Mouse (Mus musculus) layer of hippocampus, adult 9-11 months (tissue): ENCODE measurements around the gene Zfp846.
A peak's percentile ranks its signal among the peaks of the same experiment; 100 is the strongest.

Experiments
- DNase-seq: peaks from one replicate; pipeline ENCODE4 v3.0.0; 2022

Gene Zfp846

DNA sequence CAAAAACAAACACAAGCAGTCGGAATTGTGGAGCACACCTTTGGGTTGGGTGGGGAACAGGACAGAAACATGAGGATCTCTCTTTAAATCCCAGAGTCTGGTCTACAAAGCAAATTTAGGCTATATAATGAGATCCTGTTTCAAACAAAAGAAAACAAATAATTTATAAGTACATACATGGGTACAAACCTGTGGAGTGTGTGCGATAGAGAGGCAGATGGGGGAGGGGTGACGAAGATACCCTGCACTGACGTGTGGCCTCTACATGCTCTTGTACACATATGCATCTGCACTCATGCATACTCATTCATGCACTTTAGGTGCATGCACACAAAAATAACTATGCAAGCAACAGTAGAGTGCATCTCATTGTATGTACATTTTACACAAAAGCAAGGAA, 58.4 kb downstream of the Zfp846 start:
- no peak for DNase-seq

DNA sequence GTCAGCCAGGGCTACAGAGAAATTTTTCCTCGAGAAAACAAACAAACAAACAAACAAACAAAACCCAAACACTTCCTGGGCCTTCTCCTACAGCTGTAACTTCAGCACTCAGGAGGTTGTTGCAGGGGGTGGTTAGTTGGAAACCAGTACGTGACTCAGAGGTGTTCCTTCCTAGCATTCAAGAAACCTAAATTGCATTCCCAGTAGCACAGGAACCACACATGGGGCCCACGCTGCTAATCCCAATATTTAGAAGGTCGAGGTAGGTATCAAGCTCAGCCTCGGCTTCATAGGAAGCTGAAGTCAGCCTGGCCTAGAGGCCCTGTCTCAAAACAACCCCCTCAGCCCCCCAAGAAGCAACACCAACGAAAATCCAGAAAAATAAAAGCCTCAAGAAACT, 60.4 kb downstream of the Zfp846 start:
- DNase-seq = no peak

DNA sequence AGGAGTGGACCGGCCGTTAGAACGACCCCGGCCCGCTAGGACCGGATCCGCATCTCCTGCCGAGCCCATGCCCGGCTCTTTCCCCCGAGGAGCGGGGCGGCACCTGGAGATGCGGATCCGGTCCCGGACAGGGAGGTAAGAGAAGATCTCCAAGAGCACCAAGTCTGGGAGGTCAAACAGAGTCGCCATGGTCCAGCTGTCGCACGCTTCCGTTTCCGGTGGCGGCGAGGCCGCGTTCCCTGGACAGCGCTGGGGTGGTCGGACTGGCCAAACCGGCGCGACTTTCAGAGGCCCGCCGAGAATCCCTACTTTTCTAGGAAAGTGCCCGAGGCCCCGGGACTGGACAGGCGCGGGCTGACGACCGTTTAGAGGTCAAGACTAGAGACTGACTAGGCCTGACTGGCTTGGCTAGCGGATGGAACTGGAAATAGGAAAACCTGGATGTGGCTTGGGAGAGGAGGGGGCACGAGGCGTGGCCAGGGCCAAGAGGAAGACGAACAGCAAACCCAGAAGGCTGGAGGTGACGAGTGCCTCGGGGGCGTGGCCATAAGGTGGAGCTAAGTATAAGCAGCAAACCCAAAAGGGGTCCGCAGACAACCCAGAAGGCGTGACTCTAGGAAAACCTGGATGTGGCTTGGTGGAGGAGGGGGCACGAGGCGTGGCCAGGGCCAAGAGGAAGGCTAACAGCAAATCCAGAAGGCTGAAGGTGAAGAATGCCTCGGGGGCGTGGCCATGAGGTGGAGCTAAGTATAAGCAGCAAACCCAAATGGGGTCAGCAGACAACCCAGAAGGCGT, 61.2 kb downstream of the Zfp846 start, which contains the start of gene Ubl5:
TSS of gene Ubl5 (plus strand) at position 778 of the 795 bp plus-strand sequence.
- DNase-seq = no peak

DNA sequence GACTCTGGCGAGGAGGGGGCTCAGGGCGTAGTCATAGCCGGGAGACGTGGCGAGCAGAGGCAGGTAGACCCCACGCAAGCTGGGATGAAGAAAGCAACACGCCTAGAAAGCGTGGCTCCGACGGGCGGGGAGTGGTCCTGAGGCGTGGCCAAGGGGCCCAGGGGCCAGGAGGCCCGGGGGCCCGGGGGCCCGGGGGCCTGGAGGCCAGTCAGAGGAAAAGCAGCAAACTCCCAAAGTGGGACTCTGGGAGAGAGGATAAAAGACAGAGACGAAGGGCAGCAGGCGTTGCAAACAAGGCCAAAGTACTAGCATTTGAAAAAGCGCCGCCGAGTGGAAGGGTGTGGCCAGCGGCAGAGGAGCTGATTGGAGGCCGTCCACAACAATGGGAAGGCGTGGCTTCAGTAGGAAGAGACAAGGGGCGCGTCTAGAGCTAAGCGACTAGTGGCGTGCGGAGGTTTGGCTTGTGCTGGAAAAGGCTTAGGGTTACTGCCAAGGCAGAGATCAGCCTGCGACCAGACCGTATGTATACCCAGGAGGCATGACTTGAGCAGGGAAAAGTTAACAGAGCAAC, 61.9 kb downstream of the Zfp846 start:
- DNase-seq = peak; percentile 73

DNA sequence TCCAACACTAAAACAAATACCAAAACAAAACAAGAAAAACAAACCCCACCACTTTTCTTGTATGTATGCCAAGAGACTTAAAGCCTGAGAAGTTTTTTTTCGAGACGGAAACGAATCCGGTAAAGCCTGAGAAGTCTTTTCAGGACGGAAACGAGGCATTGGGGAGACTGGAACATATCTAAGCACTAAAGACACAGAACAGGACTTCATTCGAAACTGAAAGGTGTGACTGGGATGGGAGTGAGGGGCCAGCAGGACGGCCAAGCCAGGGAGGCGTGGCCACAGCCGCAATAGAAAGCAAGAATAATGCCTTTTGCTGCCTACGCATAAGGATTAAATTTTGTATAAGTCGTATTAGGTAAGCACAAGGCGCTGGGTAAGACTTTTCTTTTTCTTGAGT, 62.7 kb downstream of the Zfp846 start:
- no peak for DNase-seq

DNA sequence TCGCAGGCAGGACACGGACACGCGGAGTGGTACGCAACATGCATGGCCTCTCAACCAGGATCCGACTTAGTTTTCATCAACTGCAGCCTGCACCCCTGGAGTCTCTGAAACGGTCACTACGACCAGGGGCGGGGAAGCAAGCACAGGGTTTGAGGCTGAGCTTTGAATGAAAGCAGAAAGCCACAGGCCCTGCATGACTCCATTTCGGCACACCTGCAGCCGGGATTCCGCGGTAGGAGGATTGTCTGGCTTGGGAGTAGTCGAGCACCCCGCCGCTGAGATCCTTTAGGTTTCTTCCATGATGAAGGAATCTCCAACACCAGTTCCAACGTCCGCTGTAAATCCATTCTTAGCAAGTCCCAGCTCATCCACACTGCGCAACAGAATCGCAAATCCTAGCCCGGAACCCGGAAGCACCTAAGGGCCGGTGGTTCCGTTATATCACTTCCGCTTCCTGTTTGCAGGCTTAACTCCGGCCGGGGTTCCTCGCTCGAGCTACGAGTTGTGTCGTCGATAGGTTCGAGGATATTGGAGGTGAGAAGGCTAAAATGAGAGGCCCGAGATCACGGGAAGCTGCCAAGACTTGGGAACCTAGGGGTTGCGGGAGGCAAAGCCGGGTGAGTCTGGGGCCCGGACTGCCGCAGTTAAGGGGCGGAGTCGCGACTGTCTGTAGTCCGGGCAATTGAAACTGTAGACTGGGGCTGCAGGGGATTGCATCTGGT, 63.4 kb downstream of the Zfp846 start, which contains the start of gene Fbxl12:
TSS of gene Fbxl12 (minus strand) at position 408 of the 722 bp plus-strand sequence.
- DNase-seq = peak; percentile 76

DNA sequence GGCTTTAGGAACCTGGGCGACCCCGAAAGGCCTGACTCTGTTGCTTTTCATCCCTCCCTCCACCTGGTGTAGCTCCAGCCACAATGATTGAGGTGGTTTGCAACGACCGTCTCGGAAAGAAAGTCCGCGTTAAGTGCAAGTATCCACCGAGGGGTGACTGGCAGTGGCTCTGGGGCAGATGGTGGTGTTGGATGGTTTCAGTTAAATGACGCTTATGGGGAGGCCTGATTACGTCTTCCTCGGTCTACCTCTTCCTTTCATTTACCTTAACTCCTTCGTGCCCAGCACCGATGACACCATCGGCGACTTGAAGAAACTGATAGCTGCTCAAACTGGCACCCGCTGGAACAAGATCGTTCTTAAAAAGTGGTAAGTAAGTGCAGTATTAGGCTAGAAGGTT, 64.0 kb downstream of the Zfp846 start:
- no peak for DNase-seq

DNA sequence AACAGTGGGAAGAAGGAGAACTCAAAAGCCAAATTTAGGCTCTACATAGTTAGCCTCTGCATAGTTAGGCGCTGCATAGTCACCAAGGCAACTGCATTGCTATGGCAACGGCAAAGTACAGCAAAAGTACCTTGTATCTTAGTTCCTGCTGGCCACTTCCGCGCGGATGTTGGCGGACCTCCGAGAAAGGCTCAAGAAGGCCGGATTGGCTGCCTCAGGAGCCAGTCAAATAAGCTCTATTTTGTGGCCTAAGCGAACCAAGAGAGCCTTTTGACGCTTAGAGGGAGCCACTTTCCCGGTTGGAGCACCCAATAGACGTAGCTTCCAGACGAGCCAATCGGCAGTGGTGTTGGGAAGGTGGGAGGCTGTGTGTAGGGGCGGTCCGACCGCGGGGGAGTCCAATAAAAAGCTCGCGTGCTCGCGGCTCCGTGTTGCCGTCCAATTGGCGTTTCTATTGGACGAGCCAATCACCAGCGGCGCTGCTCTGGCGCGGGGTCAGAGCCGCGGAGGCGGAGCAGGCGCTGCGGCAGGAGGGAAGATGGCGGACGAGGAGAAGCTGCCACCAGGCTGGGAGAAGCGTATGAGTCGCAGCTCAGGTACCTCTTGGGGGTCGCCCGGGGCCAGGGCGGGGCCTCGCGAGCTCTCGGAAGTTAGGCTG, 70.6 kb downstream of the Zfp846 start, which contains the start of gene Pin1:
TSS of gene Pin1 (plus strand) at position 494 of the 658 bp plus-strand sequence.
- peak; percentile 100 for DNase-seq

DNA sequence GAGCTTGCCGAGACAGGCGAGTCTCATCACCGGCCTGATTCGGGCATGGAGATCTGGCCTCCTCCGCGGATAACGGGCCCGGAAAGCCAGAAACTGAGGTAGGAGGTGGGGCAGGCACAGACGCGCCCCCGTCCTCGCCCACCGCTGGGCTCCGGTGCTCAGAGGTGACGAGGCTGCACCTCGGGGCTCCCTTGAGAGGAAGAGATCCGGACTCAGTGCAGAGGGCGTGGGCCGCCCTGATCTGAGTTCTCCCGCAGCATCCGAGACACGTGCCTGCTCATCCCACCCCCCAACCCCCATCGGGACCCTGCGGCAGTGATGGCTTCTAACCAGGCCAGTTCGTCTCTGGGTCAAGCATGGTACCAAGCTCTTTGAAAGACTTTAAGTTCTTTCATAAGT, 71.2 kb downstream of the Zfp846 start:
- no peak for DNase-seq

DNA sequence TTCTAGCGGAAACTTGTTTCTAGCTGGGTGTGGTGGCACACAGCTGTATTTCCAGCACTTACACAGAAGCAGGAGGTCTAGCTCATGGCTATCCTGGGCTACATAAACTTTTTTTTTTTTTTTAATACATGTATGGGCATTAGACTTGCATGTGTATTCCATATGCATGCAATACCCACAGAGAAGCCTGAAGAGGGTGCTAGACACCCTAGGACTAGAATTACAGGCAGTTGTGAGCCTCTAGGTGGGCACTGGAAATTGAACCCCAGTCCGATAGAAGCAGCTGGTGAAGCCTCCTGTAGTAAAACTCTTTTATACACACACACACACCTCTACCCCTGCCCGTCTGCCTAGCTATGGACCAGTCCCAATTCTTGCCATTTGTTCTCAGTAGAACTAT, 72.8 kb downstream of the Zfp846 start:
- DNase-seq = no peak
